Mouse (Mus musculus): ENCODE results near the gene 2310011J03Rik. TPM values are rescaled to one million over a fixed set of nuclear protein-coding genes. Genes with fewer than 3 reads are reported as not detected.
A peak's percentile ranks its signal among the peaks of the same experiment; 100 is the strongest.

Gene 2310011J03Rik
- total and polyA plus RNA-seq, 3 experiments: 34.6 to 46.8 (median 37.5) TPM

DNA sequence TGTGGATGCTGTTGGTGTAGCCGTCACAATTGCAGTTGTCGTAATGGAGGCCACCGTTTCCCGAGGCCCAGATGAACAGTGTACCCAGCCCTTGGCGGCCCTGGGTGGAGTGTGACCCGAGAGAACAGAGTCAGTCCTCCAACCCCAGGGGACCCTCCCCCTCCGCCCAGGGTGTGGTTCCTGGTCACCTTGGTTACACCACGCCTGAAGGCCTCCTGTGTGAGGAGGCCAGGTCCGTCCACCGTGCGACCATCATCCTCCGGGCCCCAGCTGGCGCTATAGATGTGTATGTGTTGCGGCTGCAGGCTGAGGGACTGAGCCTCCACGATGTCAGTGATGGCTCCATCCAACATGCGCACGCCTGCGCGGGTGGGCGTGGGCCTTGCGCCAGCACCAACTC is 4.7 kb upstream of the 2310011J03Rik start:
- DNase-seq (ENCODE audit: extremely low read depth): no peak
- Histone ChIP-seq H3K36me3 (replicated peaks in 1 of 2; ENCODE audit: control insufficient read depth in 1 of 2, insufficient read depth in 1 of 2, low read length in 1 of 2) (no peaks in the 10 kb centered on the region), H3K4me1 (ENCODE audit: control insufficient read depth in 1 of 2, insufficient read depth in 2 of 2) (peaks cover 24 to 28% of the 10 kb centered on the region in 2 experiments), H3K27me3 (replicated peaks) (peaks cover 38% of the 10 kb centered on the region), H3K27ac (ENCODE audit: insufficient read depth, low read depth) (no peak overlapping the region), H3K4me2 (ENCODE audit: insufficient read depth, low read depth, poor library complexity, severe bottlenecking) (no peak overlapping the region), H3K9ac (ENCODE audit: insufficient read depth, low read depth) (no peak overlapping the region), H3K9me3 (replicated peaks; ENCODE audit: low read length) (no peaks in the 10 kb centered on the region), H3K4me3 (replicated peaks in 1 of 3; ENCODE audit: low read depth in 2 of 3, low read length in 2 of 3, poor library complexity in 1 of 3) (no peak overlapping the region), H3K79me2 (replicated peaks; ENCODE audit: control insufficient read depth, extremely low read depth, insufficient read depth, poor library complexity, severe bottlenecking) (peaks cover 2% of the 10 kb centered on the region; the same call in 1 of the 2 replicates)
- in situ Hi-C loops (cut with MboI; ENCODE audit: low pct_ligation_motif_present, low pct_unique_long_range_greater_than_20kb, low sequenced_read_pairs): no loop called here
- TF ChIP-seq ZKSCAN1 (IDR thresholded peaks at IDR 0.05; ENCODE audit: borderline replicate concordance, low read depth, low read length): no peak
- TF ChIP-seq CHD2 (IDR thresholded peaks at IDR 0.05; ENCODE audit: low read length): no peak
- no peak for TF ChIP-seq IRF4 (IDR thresholded peaks at IDR 0.05; ENCODE audit: low read depth, low read length)
- TF ChIP-seq MEF2A (IDR thresholded peaks at IDR 0.05; ENCODE audit: borderline replicate concordance, low read depth, low read length): no peak
- no peak for TF ChIP-seq SIN3A (IDR thresholded peaks at IDR 0.05; ENCODE audit: low read length)
- TF ChIP-seq TBP (conservative IDR thresholded peaks at IDR 0.05; ENCODE audit: low read depth, low read length): no peak
- no peak for TF ChIP-seq MAFK (IDR thresholded peaks at IDR 0.05; ENCODE audit: insufficient replicate concordance, low read length)
- dilution Hi-C loops (cut with MboI; ENCODE audit: extremely low pct_ligation_motif_present, extremely low pct_unique_long_range_greater_than_20kb, low sequenced_read_pairs): no loop called here

DNA sequence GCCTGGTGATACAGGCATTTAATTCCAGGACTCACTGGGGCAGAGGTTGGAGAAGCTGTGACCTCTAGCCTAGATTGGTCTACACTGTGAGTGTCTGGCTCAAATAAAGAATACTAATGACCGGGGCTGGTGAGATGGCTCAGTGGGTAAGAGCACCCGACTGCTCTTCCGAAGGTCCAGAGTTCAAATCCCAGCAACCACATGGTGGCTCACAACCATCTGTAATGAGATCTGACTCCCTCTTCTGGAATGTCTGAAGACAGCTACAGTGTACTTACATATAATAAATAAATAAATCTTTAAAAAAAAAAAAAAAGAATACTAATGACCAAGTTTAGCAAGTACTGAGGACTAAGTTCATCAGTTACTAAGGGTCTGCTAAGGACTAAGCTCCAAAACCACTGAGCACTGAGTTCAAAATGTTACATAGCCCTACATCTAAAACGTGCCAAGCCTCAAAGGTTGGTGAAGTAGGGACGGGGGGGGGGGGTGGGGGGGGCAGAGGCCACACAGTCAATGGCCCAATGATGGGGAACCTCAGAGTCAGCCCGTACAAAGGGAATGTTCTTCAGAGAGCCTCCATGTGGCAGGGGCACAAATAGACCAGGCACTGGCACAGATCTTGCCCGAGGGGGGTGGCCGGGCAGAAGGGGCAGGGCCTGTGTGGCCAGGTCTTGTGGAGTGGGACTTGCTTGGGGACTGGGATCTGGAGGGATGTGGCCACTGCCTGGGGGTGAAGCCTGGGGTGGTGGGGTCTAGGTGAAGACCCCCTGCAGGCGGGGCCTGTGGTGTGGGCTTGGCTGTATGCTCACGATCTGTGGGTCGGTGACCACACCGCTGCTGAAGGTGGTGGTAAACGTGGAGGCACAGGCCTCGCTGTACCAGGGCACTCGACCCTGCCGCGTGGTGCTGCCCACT is 4.0 kb upstream of the 2310011J03Rik start:
- peaks cover 25 to 31% of the 10 kb centered on the region in 2 experiments for H3K4me1 ChIP-seq (ENCODE audit: control insufficient read depth in 1 of 2, insufficient read depth in 2 of 2)
- in situ Hi-C loops (cut with MboI; ENCODE audit: low pct_ligation_motif_present, low pct_unique_long_range_greater_than_20kb, low sequenced_read_pairs): no loop called here

DNA sequence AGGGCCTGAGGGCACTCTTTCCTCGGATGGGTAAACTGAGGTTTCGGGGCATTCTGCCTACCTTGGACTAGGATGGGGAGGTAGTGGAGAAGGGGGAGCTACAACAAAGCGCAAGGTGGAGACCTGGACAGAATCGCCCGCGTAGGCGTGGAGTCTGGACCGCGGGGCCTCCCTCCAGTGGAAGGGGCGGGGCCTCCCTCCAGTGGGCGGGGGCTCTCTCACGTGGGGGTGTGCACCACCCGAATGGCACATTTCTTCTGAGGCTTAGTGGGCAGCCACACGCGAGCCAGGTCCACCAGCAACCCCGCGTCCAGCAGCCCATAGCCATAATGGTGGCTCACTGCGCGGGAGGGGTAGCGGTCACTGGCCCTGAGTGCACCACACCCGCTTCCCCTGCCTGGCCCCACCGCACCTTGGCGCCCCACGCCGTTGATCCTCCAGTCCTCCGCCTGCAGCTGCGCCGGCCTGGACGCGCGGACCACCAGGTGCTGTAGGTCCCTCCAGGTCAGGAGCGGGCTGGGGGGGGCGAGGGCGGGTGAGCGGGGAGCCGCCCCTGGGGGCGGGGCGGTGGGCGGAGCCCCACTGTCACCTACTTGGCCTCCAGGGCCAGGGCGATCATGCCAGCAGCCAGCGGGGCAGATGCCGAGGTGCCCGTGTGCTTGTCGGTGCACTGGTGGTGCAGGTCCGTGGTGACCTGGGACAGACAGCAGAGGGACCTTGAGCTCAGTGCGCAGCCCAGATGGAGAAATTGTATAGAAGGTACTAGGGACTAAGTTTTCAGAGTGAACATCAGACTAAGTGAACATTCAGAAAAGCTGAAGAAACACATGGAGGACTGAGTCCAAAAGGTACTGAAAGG is 3.2 kb upstream of the 2310011J03Rik start:
- Histone ChIP-seq H3K36me3 (replicated peaks in 1 of 2; ENCODE audit: control insufficient read depth in 1 of 2, insufficient read depth in 1 of 2, low read length in 1 of 2) (peaks cover 7 to 10% of the 10 kb centered on the region in 2 experiments), H3K79me2 (replicated peaks; ENCODE audit: control insufficient read depth, extremely low read depth, insufficient read depth, poor library complexity, severe bottlenecking) (peaks cover 13% of the 10 kb centered on the region), H3K4me3 (replicated peaks in 1 of 3; ENCODE audit: low read depth in 2 of 3, low read length in 2 of 3, poor library complexity in 1 of 3) (peak overlapping the region; percentile 41 to 79 (median 53)), H3K27ac (ENCODE audit: insufficient read depth, low read depth) (no peak overlapping the region), H3K9ac (ENCODE audit: insufficient read depth, low read depth) (peak overlapping the region; percentile 8), H3K4me1 (ENCODE audit: control insufficient read depth in 1 of 2, insufficient read depth in 2 of 2) (peaks cover 28 to 33% of the 10 kb centered on the region in 2 experiments), H3K4me2 (ENCODE audit: insufficient read depth, low read depth, poor library complexity, severe bottlenecking) (peak overlapping the region; percentile 53), H3K27me3 (replicated peaks) (peaks cover 35% of the 10 kb centered on the region), H3K9me3 (replicated peaks; ENCODE audit: low read length) (no peaks in the 10 kb centered on the region)
- dilution Hi-C loops (cut with MboI; ENCODE audit: extremely low pct_ligation_motif_present, extremely low pct_unique_long_range_greater_than_20kb, low sequenced_read_pairs) (no loop called here), in situ Hi-C loops (cut with MboI; ENCODE audit: low pct_ligation_motif_present, low pct_unique_long_range_greater_than_20kb, low sequenced_read_pairs) (no loop called here)
- DNase-seq (ENCODE audit: extremely low read depth): no peak
- no peak for TF ChIP-seq UBTF (IDR thresholded peaks at IDR 0.05; ENCODE audit: low read depth, low read length)
- TF ChIP-seq MXI1 (IDR thresholded peaks at IDR 0.05; ENCODE audit: low read depth, low read length): peak; percentile 26
- no peak for TF ChIP-seq MYC (IDR thresholded peaks at IDR 0.05; ENCODE audit: low read depth, low read length)
- TF ChIP-seq ZC3H11A (IDR thresholded peaks at IDR 0.05; ENCODE audit: low read depth, low read length): no peak
- TF ChIP-seq USF2 (conservative IDR thresholded peaks at IDR 0.05; ENCODE audit: low read depth, low read length): no peak
- no peak for TF ChIP-seq GABPA (IDR thresholded peaks at IDR 0.05; ENCODE audit: insufficient replicate concordance, low read depth, low read length)
- TF ChIP-seq JUN (IDR thresholded peaks at IDR 0.05; ENCODE audit: insufficient read depth, low read depth, low read length): no peak
- 0 out of 2 replicates have a peak, but pooled peaks have one; percentile 2 for TF ChIP-seq NRF1 (IDR thresholded peaks at IDR 0.05; ENCODE audit: low read depth, low read length)
- TF ChIP-seq NELFE (IDR thresholded peaks at IDR 0.05; ENCODE audit: low read depth, low read length): no peak
- TF ChIP-seq MAZ (IDR thresholded peaks at IDR 0.05; ENCODE audit: low read depth, low read length): no peak
- TF ChIP-seq CTCF (conservative IDR thresholded peaks at IDR 0.05 in 1 of 2, IDR thresholded peaks at IDR 0.05 in 1 of 2; ENCODE audit: low read depth in 2 of 2, low read length in 2 of 2): no peak
- no peak for TF ChIP-seq SIN3A (IDR thresholded peaks at IDR 0.05; ENCODE audit: low read length)
- no peak for TF ChIP-seq PAX5 (IDR thresholded peaks at IDR 0.05; ENCODE audit: low read length)
- TF ChIP-seq POLR2A (IDR thresholded peaks at IDR 0.05; ENCODE audit: low read depth, low read length): 0 out of 2 replicates have a peak, but pooled peaks have one; percentile 12
- no peak for TF ChIP-seq TBP (conservative IDR thresholded peaks at IDR 0.05; ENCODE audit: low read depth, low read length)

More for the DNA sequence above, 4.0 kb upstream of the 2310011J03Rik start:
- Histone ChIP-seq H3K9me3 (replicated peaks; ENCODE audit: low read length) (no peaks in the 10 kb centered on the region), H3K79me2 (replicated peaks; ENCODE audit: control insufficient read depth, extremely low read depth, insufficient read depth, poor library complexity, severe bottlenecking) (peaks cover 9% of the 10 kb centered on the region; the same call in 1 of the 2 replicates), H3K4me2 (ENCODE audit: insufficient read depth, low read depth, poor library complexity, severe bottlenecking) (peak overlapping the region; percentile 53; the same call in 1 of the 2 replicates), H3K36me3 (replicated peaks in 1 of 2; ENCODE audit: control insufficient read depth in 1 of 2, insufficient read depth in 1 of 2, low read length in 1 of 2) (peaks cover 0 to 1% of the 10 kb centered on the region in 2 experiments), H3K9ac (ENCODE audit: insufficient read depth, low read depth) (no peak overlapping the region), H3K27ac (ENCODE audit: insufficient read depth, low read depth) (no peak overlapping the region), H3K4me3 (replicated peaks in 1 of 3; ENCODE audit: low read depth in 2 of 3, low read length in 2 of 3, poor library complexity in 1 of 3) (no peak overlapping the region), H3K27me3 (replicated peaks) (peaks cover 38% of the 10 kb centered on the region)
- TF ChIP-seq TBP (conservative IDR thresholded peaks at IDR 0.05; ENCODE audit: low read depth, low read length): peak; percentile 59; the same call in 1 of the 2 replicates
- TF ChIP-seq ZMIZ1 (IDR thresholded peaks at IDR 0.05; ENCODE audit: low read depth, low read length): no peak
- dilution Hi-C loops (cut with MboI; ENCODE audit: extremely low pct_ligation_motif_present, extremely low pct_unique_long_range_greater_than_20kb, low sequenced_read_pairs): no loop called here
- DNase-seq (ENCODE audit: extremely low read depth): no peak

All from CH12.LX (cell line).